Mouse (Mus musculus) liver, adult 2 months (tissue): ENCODE data around the gene B3gat3.

Experiments used
- CTCF ChIP-seq: fragments of 200-500 bp; IDR thresholded peaks from 2 replicates; pipeline ENCODE4 v1.5.1; 2011; ENCODE audit warnings: low read depth, low read length, control low read depth
- POLR2A ChIP-seq: fragments of 200-500 bp; IDR thresholded peaks from 2 replicates; pipeline ENCODE4 v1.6.1; 2011; ENCODE audit warnings: low read length, control low read depth; ENCODE audit not compliant: insufficient read depth; ENCODE audit errors: extremely low read depth

- TF ChIP-seq CTCF (no peak), POLR2A (peak; percentile 82)
These were observed at the start of gene B3gat3 for GRCm38 (mm10) chr19:8920073-8920736.
